Mouse (Mus musculus): ENCODE data around the gene Pank2. TPM values are rescaled to one million over a fixed set of nuclear protein-coding genes. Genes with fewer than 3 reads are reported as not detected.
"Not testable (repeated sequence)": the region's sequence is repeated elsewhere in the genome, so short reads cannot be mapped to it uniquely, and the experiment has no call there.

The Pank2 gene
- 10 to 100 TPM; 21.4 to 23.1 TPM for total RNA-seq (2021)
- long read RNA-seq, experiment 1, full-length matches to known transcripts = 6 of 19 reads
- long read RNA-seq, experiment 1, partial matches to known transcripts = 1 of 19 reads
- long read RNA-seq, experiment 1, other reads (novel, unspliced or antisense) = 12 of 19 reads
- long read RNA-seq, experiment 2, full-length matches to known transcripts = 2 of 10 reads
- long read RNA-seq, experiment 2, partial matches to known transcripts = 0 of 10 reads
- long read RNA-seq, experiment 2, other reads (novel, unspliced or antisense) = 8 of 10 reads

DNA sequence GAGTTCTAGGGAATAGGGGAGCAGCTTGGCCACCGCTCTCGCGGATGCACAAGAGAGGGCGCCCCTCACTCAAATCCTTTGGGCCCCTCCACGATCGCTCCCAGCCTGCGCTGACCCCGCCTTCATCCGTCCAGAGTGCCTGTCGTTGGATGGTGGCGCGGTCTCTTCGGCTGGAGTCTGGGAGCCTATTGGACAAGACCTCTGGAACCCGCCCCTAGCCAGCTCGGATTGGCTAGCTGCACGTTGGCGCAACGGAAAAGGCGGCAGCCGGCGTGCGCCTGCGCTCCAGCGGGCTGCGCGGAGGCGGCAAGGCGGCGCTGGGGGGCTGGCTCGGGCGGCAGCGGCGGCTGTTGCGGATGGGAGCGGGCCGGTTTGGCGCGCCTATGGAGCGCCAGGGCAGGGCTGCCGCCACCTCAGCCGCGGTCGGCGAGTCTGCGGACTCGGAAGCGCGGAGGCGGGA, at the start of gene Pank2:
TSS of gene Pank2 (plus strand) at position 283 of the 460 bp plus-strand sequence.
- DNase-seq = peak; percentile 98 to 99

DNA sequence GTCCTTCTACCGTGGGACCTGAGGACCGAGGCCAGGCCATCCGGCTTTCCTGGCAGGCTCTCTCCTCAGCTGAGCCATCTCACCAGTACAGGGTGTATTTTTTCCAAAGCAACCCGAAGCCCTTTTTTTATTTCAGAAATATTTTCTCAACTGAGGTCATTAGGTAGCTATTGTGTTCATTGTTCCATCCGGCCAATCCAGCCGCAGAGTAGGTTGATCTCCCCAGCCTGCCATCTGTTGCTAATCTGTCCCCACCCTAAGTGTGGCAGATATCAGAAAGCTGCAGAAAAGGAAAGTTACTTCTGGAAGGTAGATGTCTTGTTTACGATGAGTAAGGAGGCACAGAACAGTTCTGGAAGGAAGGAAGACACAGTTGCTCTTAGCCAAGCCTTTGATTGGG, 48.5 kb upstream of the Pank2 start:
- DNase-seq = peak; percentile 57 to 67

DNA sequence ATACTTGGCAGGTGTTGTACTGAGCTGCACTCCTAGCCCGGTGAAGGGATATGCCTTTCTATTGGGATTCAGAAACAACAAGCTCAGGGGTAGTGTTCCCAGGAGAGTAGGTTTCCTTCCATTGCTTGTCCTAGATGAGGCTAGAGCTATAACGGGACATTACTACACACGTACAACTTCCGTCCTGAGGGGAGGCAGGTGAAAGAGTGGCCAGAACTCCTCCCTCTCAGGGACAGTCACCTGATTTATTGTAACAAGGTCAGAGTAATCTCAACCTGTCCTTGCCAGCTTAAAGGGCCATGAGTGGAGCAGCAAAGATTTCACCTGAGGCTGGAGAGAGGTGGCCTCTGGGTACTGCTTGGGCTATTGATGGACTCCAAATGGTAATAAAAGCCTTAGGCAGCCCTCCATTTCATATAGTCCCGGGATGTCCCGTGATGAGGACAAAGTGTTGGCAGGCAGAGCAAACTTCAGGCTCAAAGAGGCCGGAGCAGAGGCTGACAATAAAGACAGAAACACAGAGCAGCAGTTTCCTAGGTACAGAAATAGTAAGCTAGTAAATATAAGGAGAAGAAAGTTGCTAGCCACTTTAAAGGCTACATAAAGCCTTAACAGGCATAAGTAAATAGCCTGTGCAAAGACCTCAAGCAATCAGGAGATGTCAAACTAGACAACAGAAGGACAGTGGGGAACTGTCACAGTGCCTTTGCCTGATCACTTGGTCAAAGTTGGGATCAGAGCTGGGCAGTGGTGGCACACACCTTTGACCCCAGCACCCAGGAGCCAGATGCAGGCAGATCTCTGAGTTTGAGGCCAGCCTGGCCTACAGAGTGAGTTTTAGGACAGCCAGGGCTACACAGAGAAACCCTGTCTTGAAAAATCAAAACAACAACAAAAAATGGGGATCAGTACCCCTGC, 46.1 kb upstream of the Pank2 start:
- DNase-seq = peak; percentile 68 to 84

DNA sequence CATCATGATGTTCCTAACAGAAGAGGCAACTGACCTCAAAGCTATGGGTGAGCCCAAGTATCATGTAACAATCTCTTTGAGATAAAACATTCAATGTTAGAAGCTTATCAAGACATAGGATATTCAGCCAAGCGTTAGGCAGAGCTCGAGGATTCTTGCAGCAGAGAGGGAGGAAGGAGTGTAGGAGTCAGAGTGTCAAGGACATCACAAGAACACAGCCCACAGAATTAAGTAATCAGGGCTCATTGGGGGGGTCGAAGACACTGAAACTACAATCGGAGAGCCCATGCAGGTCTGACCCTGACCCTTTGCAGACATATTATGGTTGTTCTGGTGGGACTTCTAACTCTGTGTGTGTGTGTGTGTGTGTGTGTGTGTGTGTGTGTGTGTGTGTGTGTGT, 42.3 kb upstream of the Pank2 start:
- DNase-seq = no peak

DNA sequence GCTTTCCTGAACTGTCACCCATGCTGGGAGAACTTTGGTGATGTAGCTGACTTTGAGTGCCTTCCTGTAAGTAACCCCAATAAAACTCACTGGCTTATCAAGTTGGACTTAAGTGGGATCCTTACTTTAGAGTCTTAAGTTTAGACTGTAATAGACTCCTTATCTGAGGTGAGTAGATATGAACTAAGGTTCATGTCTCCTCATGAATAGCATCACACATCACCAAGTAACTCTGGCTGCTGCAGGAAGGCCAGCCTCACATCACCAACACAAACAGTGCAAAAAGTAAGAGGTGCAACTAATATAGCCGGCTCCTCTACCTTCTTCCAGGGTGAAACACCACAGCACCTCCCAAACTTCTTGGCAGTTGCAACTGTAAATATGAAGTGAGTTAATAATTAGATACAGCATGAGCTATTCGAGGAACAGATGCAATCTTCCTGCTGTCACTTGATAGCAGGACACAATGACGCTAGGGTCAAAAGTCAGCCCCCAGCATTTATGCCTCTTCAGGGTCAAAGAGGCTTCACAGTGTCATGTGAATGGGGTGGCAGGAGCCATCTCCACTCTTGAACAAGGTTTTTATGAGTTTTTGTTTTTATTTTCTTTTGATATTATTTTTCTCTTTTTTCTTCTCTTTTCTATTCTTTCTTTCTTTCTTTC, 40.3 kb upstream of the Pank2 start:
- DNase-seq = no peak

DNA sequence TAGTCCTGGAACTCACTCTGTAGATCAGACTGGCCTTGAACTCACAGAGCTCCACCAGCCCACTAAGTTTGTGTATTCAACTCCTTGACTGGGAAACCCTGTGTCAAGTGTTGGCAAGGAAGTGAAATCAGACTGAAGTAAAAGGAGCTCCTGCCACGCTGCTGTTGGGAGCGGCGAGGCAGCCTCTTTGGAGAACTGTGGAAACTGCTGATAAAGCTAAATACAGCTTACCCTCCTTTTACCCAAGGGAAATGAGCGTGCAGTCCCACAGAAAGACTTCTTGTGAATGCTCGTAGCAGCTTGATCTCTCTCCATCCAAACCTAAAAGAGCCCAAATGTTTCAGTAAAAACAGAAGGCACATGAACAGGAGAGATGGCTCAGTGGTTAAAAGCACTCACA, 39.7 kb upstream of the Pank2 start:
- peak in 1 of 2 experiments; percentile 41 for DNase-seq

DNA sequence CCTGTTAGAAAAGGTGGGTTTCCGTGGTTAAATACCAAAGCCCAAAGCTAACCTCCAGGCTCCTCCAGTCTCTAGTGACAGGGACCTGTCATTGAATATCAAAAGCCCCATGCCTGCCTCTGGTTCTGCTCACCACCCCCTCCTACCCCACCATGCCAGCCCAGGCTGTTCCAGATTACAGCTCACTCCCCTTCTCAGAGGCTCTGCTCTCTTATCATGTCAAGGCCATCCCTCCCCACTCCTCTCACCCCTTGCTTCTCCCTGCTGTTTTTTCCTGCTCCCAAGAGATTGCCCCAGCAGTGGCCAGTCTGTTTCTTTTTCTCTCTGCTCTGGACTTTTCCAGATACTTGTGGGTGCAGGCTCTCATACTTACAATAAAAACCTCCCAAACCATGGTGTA, 38.7 kb upstream of the Pank2 start:
- no peak for DNase-seq

DNA sequence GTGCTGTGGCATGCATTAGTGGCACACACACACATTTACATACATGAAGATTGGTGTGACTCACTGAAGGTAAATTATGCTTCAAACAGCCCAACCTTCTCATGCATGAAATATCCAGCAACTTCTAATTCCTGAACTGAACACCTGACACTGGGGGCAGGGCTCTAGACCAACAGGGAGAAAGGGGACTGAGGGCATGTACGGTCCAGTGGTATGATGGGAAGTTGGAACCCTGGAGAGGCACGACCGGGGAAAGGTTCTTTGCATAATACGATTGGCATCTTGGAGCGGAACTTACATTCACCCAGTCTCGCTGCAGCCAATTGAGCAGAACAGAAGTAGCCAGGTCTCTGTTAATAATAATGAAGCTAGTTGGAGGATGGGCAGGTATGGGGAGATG, 37.1 kb upstream of the Pank2 start:
- no peak for DNase-seq

DNA sequence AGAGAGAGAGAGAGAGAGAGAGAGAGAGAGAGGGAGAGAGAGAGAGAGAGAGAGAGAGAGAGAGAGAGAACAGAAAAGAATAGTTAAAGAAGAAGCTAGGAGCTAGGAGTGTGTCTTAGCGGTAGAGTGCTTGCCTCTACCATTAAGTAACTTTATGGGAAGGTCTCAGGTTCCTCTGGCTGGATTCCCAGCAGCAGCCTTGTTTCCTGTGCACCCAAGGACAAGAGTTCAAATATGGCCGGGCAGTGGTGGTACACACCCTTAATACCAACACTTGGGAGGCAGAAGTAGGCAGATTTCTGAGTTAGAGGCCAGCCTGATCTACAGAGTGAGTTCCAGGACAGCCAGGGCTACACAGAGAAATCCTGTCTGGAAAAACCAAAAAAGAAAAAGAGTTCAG, 35.6 kb upstream of the Pank2 start:
- not testable (repeated sequence) for DNase-seq

DNA sequence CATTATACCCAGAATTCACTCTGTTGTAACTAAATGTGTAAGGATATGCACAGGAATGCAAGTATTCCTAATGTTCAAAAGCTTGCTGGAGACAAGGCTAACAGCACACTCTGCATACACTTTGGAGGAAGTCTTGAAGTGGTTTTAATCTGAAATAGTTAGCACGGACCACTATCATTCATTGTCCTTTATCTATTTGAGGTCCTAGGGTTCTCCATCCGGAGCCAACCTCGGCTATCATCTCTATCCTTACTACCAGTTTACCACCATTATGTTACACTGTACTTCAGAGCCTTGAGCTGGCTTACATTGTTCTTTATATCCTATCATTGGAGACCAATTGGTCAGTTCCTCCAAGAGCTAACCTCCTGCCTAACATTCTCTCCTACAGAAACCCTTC, 35.1 kb upstream of the Pank2 start:
- DNase-seq = no peak

DNA sequence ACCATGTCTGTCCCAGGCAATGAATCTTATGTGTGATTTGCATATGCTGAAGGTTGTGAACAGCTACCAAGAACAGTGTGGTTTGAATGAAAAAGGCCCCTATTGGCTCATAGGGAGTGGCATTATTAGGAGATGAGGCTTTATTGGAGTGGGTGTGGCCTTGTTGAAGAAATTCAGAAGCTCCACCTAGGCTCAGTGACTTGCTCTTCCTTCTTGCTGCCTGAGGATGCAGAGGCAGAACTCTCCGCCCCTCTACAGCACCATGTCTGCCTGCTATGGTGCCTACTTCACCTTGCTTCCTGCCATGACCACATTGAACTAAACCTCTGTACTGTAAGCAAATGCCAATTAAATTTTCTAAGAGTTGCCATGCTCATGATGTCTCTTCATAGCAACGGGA, 29.7 kb upstream of the Pank2 start:
- no peak for DNase-seq

DNA sequence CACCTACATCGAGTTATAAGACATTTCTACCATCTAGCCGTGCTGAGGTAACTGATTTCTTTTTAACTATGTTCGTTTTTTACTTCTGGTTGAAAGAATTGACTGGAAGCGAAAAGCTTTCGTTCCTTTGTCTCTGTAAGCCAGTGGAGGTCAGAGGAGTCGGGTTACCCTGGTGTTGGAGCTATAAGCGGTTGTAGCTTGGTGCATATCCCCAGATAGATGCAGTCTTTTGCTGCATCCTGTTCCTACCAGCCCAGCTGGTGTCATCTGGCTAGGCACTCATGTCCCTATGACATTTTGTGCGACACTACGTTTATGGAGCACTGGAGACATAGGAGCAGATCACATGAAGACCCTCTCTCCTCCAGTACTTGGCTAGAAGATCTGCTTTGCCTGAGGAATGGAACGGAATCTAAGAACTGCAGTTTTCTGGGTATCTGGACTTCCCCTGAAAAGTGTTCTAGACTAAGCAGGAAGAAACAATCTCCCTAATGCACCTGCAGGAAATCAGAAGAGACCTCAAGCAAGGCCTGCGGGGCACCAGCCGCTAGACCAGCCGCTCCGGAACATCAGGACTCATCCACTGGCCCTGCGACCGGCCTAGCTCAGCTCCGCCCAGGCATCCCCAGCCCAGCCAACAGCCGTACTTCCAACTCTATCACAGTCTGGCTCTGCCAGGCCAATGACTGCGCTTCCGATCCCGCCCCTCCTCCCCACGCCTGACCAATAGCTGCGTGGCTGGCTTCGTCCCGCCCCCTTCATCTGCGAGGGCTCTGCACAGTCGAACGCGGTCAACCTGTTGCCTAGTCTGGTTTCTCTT, 28.8 kb upstream of the Pank2 start, which contains the start of gene Mavs:
TSS of gene Mavs (plus strand) at position 757 of the 820 bp plus-strand sequence.
- DNase-seq = peak; percentile 96 to 98

DNA sequence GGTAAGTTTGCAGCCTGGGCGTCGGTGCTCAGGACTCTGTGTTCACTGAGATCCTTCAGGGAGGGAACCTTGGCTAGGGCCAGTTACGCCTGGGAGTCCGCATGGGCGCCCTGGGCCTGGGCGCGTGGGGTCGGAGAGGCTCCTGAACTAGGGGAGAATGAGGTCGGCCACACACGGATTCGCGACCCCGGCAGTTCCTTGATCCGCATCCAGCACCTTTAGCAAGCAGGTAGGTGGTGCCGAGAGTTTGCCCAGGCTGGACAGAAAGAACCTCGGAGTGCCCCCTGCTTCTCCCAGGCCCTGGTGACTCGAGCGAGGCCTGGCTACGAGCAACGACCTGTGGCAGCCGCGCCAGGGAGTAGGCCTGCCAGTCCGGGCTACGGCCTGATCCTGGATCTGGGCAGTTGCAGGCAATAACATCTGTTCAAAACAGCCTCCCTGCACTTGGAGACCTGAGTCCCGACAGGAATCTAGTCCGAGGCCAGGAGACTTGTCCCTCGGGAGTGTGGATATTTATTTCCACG, 28.1 kb upstream of the Pank2 start:
- no peak for DNase-seq

DNA sequence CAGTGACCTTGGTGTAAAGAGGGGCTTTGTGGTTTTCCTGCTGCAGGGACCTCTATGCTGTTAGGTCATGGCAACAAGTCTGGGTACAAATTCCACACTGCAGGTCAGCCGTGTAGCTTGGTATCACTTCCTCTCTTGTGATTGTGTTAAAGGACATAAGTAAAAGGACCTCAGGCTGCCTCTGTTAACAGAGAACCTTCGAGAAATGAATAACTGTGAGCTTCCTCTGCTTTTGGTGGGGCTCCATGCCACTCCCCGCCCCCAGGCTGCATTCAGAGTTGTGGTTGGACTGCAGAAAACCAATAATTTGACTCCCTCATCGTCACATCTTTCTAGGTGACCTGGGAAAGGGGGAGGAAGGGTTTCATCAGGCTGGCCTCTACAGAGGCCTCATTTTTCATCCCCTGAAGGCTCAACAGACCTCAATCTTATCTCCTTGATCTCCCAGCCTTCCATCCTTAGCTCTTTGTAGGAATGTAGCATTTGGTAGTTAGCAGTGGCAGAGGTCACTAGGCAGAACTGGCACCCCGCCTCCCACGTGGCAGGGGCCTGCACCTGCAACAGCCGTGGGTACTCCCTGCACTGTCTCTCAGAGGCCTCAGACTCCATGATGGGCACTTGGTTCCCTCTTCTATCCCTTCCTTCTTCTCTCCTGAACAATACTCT, 27.2 kb upstream of the Pank2 start:
- DNase-seq = peak in 1 of 2 experiments; percentile 25

DNA sequence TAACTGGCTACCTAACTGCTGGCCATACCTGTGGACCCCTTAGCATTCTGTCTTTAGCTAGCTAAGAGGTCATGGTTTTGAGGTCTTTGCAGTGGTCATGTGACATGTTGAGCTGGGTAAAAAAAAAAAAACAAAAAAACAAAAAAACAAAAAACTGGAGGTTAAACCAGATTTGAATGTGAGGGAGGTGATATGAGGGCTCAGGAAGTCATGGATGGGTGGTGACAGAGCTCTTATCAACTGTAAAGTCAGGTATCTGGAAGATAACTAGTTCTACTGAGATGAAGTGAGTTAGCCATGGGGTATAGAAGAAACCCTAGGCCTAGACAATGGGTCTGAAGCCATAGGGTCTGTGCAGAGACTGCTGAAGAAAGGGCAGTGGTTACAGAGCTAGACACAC, 20.1 kb upstream of the Pank2 start:
- DNase-seq = no peak

DNA sequence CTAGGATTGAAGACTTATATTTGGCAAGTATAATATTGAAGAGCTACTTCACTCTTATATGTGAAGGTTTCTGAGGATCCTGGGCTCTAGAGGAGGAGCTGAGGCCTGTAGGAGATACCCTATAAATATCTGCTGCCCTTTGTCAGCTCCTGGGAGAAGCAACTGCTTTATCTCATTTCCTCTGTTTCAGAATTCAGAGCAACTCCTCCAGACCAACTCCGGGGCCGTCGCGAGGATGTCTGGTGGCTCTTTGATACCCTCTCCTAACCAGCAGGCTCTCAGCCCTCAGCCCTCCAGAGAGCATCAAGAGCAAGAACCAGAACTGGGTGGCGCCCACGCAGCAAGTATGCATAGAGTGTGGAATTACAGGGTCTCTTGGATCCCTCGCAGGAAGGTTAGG, 19.4 kb upstream of the Pank2 start:
- no peak for DNase-seq

DNA sequence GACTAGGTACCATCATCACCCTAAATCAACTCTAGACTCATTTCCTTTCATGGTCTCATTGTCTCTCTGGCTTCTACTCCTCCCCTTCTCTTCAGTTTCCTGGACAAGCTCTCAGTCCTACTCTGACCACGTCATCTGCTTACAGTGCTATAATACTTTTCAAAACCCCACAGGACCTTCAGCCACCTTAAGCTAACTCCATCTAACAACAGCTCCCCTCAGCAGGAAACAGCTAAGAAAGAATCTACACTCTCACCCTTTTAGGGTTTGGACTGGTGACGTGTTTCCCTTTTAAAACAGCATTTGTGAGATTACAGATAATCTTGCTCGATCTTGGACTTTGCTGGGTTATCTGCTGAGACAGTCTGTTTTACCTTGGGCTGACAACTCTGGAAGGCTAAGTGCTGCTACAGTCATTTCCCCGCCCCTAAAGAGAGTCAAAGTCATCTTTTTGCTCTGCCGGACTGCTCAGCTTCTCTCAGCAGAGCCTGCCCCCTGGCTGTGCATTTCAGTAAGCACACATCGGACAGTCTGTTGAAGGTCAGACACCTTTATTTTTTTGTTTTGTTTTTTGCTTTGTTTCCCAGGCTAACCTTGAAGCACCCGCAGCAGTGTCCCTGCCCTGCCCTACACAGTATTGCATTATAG, 8.5 kb upstream of the Pank2 start:
- peak; percentile 81 for DNase-seq

DNA sequence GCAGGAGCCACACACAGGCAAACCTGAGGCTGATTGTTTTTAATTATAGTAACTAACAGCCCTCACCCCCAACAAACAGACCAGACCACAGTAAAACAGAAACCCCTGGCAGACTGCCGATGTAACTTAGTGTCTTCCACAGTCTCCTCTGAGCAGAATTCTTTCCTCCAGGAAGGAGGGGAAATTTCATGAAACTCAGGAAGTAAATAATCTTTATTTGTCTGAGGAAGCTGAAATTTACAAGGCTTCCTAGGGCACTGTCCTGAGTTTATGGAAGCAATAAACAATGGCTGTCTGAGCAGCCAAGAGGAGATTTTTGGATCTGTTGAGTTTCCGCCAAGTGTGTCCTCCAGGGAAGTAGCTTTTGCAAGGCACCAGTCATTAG, 8.0 kb upstream of the Pank2 start:
- DNase-seq = peak; percentile 36 to 45

DNA sequence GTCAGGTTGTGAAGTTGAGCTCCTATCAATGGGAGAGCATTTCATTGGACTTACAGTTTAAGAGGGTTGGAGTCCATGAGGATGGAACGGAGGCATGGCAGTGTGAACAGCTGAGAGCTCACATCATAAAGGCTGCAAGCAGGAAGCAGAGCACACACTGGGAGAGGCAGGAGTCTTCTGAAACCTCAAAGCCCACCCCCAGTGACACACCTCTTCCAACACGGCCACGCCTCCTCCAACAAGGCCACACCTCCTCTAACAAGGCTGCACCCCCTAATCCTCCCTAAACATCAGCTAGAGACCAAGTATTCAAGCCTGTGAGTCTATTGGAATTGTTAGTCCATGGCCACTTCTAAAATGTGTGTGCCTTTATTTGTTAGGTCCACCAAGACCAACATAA, 6.6 kb upstream of the Pank2 start:
- no peak for DNase-seq

DNA sequence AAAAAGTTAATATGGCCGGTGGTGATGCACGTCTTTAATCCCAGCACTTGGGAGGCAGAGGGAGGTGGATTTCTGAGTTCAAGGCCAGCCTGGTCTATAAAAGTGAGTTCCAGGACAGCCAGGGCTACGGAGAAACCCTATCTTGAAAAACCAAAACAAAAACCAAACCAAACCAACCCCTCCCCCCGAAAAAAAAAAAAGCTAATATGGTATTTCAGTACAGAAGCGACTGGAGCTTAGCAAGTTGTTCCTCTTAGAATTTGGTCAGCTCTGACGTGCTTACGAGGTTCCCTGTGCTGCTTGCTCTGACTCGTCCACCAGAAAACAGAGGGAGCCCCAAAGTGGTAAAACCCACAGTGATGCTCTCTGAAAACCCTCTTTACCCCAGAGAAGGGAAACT, 3.6 kb upstream of the Pank2 start:
- no peak for DNase-seq
